Mouse (Mus musculus): ENCODE data around the gene Trim43a. TPM values are rescaled to one million over a fixed set of nuclear protein-coding genes. Genes with fewer than 3 reads are reported as not detected.

Gene Trim43a
- total RNA-seq, 2 experiments from 2014 or later: not detected

Other genes starting within 250 kb of the Trim43a start
- gene Snx14, start 141.9 kb upstream of the Trim43a start, total RNA-seq (2021): 10 to 100 TPM; 27.2 to 29.0 TPM
- 1 to 10 TPM in 1 of 2 experiments, under 1 TPM in 1; 0.90 to 1.3 TPM for gene Gm20537, start 124.3 kb upstream of the Trim43a start, total RNA-seq (2021)
- 100 to 1,000 TPM in 1 of 2 experiments, 10 to 100 TPM in 1; 96.9 to 107 TPM for gene Syncrip, start 98.3 kb upstream of the Trim43a start, total RNA-seq (2021)
- gene Zfp949, start 32.9 kb upstream of the Trim43a start, total RNA-seq (2021): 1 to 10 TPM; 4.8 to 5.8 TPM
- gene Mthfsl, start 139.4 kb downstream of the Trim43a start, total RNA-seq (2021): 10 to 100 TPM; 21.8 to 24.0 TPM
- gene Bcl2a1d, start 151.0 kb downstream of the Trim43a start, total RNA-seq (2021): not detected

All from heart, postnatal 4 days (tissue).